Mouse (Mus musculus): ENCODE measurements around the gene Tspan4. TPM values are rescaled to one million over a fixed set of nuclear protein-coding genes. Genes with fewer than 3 reads are reported as not detected.
A peak's percentile ranks its signal among the peaks of the same experiment; 100 is the strongest.

Gene Tspan4
- polyA plus RNA-seq, 1 experiment from 2014 or later, result 76.7 TPM

DNA sequence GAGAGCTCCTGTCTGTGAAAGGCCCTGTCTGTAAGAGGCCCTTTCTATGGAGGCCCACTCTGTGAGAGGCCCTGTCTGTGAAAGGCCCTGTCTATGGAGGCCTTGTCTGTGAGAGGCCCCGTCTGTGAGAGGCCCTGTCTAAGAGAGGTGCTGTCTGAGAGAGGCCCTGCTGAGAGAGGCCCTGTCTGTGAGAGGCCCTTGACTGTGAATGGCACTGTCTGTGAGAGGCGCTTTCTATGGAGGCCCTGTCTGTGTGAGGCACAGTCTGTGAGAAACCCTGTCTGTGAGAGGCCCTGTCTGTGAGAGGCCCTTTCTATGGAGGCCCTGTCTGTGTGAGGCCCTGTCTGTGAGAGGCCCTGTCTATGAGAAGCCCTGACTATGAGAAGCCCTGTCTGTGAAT, 31.2 kb downstream of the Tspan4 start:
- Histone ChIP-seq H3K9me3 (ENCODE audit: control insufficient read depth, low read depth, low read length) (no peaks in the 10 kb centered on the region), H3K4me3 (ENCODE audit: low read depth, low read length) (no peak overlapping the region), H3K36me3 (ENCODE audit: control insufficient read depth, insufficient read depth, low read length) (no peaks in the 10 kb centered on the region; the same call in 1 of the 2 replicates), H3K9ac (replicated peaks; ENCODE audit: low read depth, low read length) (no peak overlapping the region), H3K4me2 (replicated peaks; ENCODE audit: low read depth, low read length) (no peak overlapping the region), H3K27me3 (ENCODE audit: control insufficient read depth, insufficient read depth, low read length) (no peaks in the 10 kb centered on the region), H3K27ac (ENCODE audit: low read length) (no peak overlapping the region), H3K4me1 (ENCODE audit: control insufficient read depth, insufficient read depth, low read length) (no peaks in the 10 kb centered on the region)
- no peak for ATAC-seq (ENCODE audit: insufficient number of reproducible peaks, insufficient read depth, low FRiP score, low read depth)
- WGBS, result 69% methylated on average over 2 of the region's 2 CpGs

DNA sequence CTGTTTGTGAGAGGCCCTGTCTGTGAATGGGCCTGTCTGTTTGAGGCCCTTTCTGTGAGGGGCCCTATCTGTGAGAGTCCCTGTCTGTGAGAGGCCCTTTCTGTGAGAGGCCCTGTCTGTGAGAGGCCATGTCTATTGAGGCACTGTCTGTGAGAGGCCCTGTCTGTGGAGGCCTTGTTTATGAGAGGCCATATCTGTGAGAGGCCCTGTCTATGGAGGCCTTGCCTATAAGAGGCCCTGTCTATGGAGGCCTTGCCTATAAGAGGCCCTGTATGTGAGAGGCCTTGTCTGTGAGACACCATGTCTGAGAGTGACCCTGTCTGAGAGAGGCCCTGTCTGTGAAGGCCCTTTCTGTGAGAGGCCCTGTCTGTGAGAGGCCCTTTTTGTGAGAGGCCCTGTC, 33.1 kb downstream of the Tspan4 start:
- Histone ChIP-seq H3K4me3 (ENCODE audit: low read depth, low read length) (no peak overlapping the region), H3K27me3 (ENCODE audit: control insufficient read depth, insufficient read depth, low read length) (no peaks in the 10 kb centered on the region), H3K4me1 (ENCODE audit: control insufficient read depth, insufficient read depth, low read length) (no peaks in the 10 kb centered on the region), H3K4me2 (replicated peaks; ENCODE audit: low read depth, low read length) (no peak overlapping the region), H3K36me3 (ENCODE audit: control insufficient read depth, insufficient read depth, low read length) (no peaks in the 10 kb centered on the region; the same call in 1 of the 2 replicates), H3K27ac (ENCODE audit: low read length) (no peak overlapping the region), H3K9me3 (ENCODE audit: control insufficient read depth, low read depth, low read length) (no peaks in the 10 kb centered on the region), H3K9ac (replicated peaks; ENCODE audit: low read depth, low read length) (no peak overlapping the region)
- ATAC-seq (ENCODE audit: insufficient number of reproducible peaks, insufficient read depth, low FRiP score, low read depth), result 0 out of 2 replicates have a peak, but pooled peaks have one; percentile 37

DNA sequence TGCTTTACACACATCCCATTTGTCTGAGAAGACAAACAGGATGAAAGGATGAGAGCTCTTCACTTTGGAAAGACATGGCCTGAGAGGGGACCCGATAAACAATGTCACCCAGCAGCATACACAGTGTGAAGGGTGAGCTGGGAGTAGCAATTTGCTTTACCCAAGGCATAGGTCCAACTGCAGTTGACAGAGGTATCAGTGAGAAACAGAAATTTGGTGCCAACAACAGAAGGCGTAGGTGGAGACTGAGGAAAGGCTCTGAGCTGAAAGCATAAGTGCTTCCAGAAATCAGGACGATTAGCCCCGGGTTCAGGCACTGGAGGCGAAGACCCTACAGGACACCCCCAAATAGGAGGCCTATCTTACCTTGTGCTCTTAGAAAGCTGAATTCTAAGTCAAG, 35.2 kb downstream of the Tspan4 start:
- Histone ChIP-seq H3K27me3 (ENCODE audit: control insufficient read depth, insufficient read depth, low read length) (no peaks in the 10 kb centered on the region), H3K27ac (ENCODE audit: low read length) (no peak overlapping the region), H3K4me1 (ENCODE audit: control insufficient read depth, insufficient read depth, low read length) (no peaks in the 10 kb centered on the region), H3K4me3 (ENCODE audit: low read depth, low read length) (no peak overlapping the region), H3K9me3 (ENCODE audit: control insufficient read depth, low read depth, low read length) (no peaks in the 10 kb centered on the region), H3K36me3 (ENCODE audit: control insufficient read depth, insufficient read depth, low read length) (no peaks in the 10 kb centered on the region; the same call in 1 of the 2 replicates), H3K9ac (replicated peaks; ENCODE audit: low read depth, low read length) (no peak overlapping the region), H3K4me2 (replicated peaks; ENCODE audit: low read depth, low read length) (no peak overlapping the region)
- WGBS, result 88% methylated on average over 5 of the region's 5 CpGs
- no peak for ATAC-seq (ENCODE audit: insufficient number of reproducible peaks, insufficient read depth, low FRiP score, low read depth)

DNA sequence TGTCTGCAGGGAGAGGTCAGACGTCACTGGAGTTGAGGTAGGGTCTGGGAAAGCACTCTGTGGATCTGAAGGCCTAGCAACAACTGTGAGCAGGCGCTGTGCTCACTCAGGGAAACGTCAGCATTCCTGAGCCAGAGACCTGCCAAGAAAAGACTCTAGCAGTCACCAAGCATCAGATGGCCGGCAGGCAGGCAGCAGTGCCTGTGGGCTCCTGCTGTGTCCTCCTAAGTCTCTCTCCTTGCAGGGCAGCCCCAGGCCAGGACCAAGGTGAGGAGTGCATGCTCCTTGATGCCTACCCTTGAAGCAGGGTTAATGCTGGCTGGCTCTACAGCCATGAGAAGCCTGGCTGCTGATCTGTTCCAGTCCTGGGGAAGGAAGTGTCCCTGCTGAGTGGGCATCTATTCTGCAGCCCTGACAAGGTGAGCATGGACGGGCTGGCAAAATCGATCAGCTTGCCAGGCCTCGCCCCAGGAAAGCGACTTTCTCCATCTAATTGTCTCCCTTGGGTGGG, 35.7 kb downstream of the Tspan4 start:
- Histone ChIP-seq H3K27ac (ENCODE audit: low read length) (no peak overlapping the region), H3K9me3 (ENCODE audit: control insufficient read depth, low read depth, low read length) (no peaks in the 10 kb centered on the region), H3K4me2 (replicated peaks; ENCODE audit: low read depth, low read length) (no peak overlapping the region), H3K36me3 (ENCODE audit: control insufficient read depth, insufficient read depth, low read length) (no peaks in the 10 kb centered on the region; the same call in 1 of the 2 replicates), H3K4me3 (ENCODE audit: low read depth, low read length) (no peak overlapping the region), H3K9ac (replicated peaks; ENCODE audit: low read depth, low read length) (no peak overlapping the region), H3K4me1 (ENCODE audit: control insufficient read depth, insufficient read depth, low read length) (no peaks in the 10 kb centered on the region), H3K27me3 (ENCODE audit: control insufficient read depth, insufficient read depth, low read length) (no peaks in the 10 kb centered on the region)
- 76% methylated on average over 8 of the region's 8 CpGs for WGBS
- ATAC-seq (ENCODE audit: insufficient number of reproducible peaks, insufficient read depth, low FRiP score, low read depth), result no peak

DNA sequence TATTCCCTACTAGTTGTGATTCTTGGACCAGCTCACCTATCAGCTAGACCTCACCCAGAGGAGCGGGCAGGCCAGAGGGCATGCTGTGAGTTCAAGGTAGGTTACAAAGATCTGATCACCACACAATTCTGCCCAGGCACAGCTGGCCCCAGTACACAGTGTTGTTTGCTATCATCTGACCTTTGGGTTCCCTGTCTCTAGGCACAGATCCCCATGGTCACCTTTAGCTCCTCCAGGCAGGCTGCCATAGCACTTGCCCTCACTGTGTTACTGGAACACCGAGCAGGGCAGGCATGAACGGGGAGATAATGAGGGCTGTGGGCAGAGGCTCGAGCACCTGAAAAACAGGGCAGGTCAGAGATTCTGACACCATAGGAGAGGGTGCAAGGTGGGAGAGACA, 42.6 kb downstream of the Tspan4 start:
- Histone ChIP-seq H3K4me1 (ENCODE audit: control insufficient read depth, insufficient read depth, low read length) (no peaks in the 10 kb centered on the region), H3K4me2 (replicated peaks; ENCODE audit: low read depth, low read length) (no peak overlapping the region), H3K27ac (ENCODE audit: low read length) (no peak overlapping the region), H3K36me3 (ENCODE audit: control insufficient read depth, insufficient read depth, low read length) (peaks cover 3% of the 10 kb centered on the region; the same call in 1 of the 2 replicates), H3K9me3 (ENCODE audit: control insufficient read depth, low read depth, low read length) (no peaks in the 10 kb centered on the region), H3K9ac (replicated peaks; ENCODE audit: low read depth, low read length) (no peak overlapping the region), H3K27me3 (ENCODE audit: control insufficient read depth, insufficient read depth, low read length) (no peaks in the 10 kb centered on the region), H3K4me3 (ENCODE audit: low read depth, low read length) (no peak overlapping the region)
- WGBS, result 82% methylated on average over 4 of the region's 4 CpGs
- ATAC-seq (ENCODE audit: insufficient number of reproducible peaks, insufficient read depth, low FRiP score, low read depth), result no peak

DNA sequence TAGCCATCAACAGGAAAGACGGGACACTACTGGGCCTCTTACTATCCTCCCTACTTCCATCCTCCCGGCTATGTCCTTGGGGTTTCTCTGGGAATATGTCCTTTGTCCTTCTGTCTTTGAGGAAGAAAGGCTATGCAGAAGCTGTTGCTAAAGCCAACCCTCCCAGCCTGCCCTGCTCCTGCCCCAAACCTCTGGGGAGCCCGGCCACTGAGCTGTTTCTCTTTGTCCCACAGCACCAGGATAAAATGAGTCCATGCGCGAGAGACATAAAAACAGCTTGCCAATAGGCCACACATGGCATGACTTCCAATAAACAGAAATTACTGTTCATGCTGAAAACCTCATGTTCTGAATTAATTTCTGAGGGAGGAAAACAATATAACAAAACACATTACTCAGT, 43.3 kb downstream of the Tspan4 start:
- Histone ChIP-seq H3K36me3 (ENCODE audit: control insufficient read depth, insufficient read depth, low read length) (peaks cover 3% of the 10 kb centered on the region; the same call in 1 of the 2 replicates), H3K27me3 (ENCODE audit: control insufficient read depth, insufficient read depth, low read length) (no peaks in the 10 kb centered on the region), H3K4me2 (replicated peaks; ENCODE audit: low read depth, low read length) (no peak overlapping the region), H3K9ac (replicated peaks; ENCODE audit: low read depth, low read length) (no peak overlapping the region), H3K9me3 (ENCODE audit: control insufficient read depth, low read depth, low read length) (no peaks in the 10 kb centered on the region), H3K27ac (ENCODE audit: low read length) (no peak overlapping the region), H3K4me1 (ENCODE audit: control insufficient read depth, insufficient read depth, low read length) (no peaks in the 10 kb centered on the region), H3K4me3 (ENCODE audit: low read depth, low read length) (no peak overlapping the region)
- no peak for ATAC-seq (ENCODE audit: insufficient number of reproducible peaks, insufficient read depth, low FRiP score, low read depth)
- 90% methylated on average over 5 of the region's 5 CpGs for WGBS

DNA sequence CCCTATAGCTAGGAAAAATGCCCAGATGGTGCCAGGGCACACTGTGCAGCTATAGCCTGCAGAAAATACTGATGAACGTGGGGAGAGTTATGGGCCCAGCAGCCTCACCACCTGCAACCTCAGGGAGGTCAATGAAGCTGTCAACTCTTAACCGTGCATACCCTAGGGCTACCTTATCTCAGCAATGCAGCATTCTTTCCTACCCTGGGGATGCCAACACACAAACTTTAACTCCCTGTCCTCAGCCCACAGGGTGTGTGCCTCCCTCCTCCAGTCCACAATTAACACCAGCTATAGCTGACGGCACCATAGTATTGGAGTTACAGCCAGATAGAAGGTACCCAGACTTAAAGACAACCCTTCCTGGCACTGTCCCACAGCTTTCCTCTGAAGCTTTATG, 43.9 kb downstream of the Tspan4 start:
- Histone ChIP-seq H3K4me2 (replicated peaks; ENCODE audit: low read depth, low read length) (no peak overlapping the region), H3K9ac (replicated peaks; ENCODE audit: low read depth, low read length) (no peak overlapping the region), H3K9me3 (ENCODE audit: control insufficient read depth, low read depth, low read length) (no peaks in the 10 kb centered on the region), H3K27ac (ENCODE audit: low read length) (no peak overlapping the region), H3K4me3 (ENCODE audit: low read depth, low read length) (no peak overlapping the region), H3K4me1 (ENCODE audit: control insufficient read depth, insufficient read depth, low read length) (no peaks in the 10 kb centered on the region), H3K36me3 (ENCODE audit: control insufficient read depth, insufficient read depth, low read length) (peaks cover 3% of the 10 kb centered on the region; the same call in 1 of the 2 replicates), H3K27me3 (ENCODE audit: control insufficient read depth, insufficient read depth, low read length) (no peaks in the 10 kb centered on the region)
- no peak for ATAC-seq (ENCODE audit: insufficient number of reproducible peaks, insufficient read depth, low FRiP score, low read depth)
- 75% methylated on average over 3 of the region's 3 CpGs for WGBS

DNA sequence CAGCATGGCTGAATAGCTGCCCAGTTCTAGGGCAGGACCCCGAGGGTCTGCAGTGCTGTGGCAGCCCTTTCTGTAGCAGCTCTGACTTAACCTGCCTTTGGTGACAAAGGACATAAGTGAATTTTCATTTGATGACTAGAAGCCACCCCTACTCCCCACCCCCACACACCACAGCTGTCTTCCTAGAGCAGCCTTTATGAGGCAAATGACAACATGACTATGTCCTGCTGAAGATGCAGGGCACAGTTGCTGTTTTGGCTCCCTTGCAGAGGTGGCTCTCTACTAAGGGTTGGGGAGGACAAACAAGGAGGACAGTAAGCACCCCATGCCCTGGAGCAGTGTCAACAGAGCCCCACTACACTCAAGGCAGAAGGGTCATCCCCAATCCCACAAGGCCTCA, 44.8 kb downstream of the Tspan4 start:
- H3K4me3 ChIP-seq (ENCODE audit: low read depth, low read length), result no peak overlapping the region
- 75% methylated on average over 1 of the region's 1 CpGs for WGBS
- H3K4me2 ChIP-seq (replicated peaks; ENCODE audit: low read depth, low read length), result no peak overlapping the region
- no peak overlapping the region for H3K9ac ChIP-seq (replicated peaks; ENCODE audit: low read depth, low read length)
- peaks cover 3% of the 10 kb centered on the region; the same call in 1 of the 2 replicates for H3K36me3 ChIP-seq (ENCODE audit: control insufficient read depth, insufficient read depth, low read length)
- H3K4me1 ChIP-seq (ENCODE audit: control insufficient read depth, insufficient read depth, low read length), result no peaks in the 10 kb centered on the region
- ATAC-seq (ENCODE audit: insufficient number of reproducible peaks, insufficient read depth, low FRiP score, low read depth), result no peak
- H3K9me3 ChIP-seq (ENCODE audit: control insufficient read depth, low read depth, low read length), result no peaks in the 10 kb centered on the region
- H3K27ac ChIP-seq (ENCODE audit: low read length), result no peak overlapping the region
- no peaks in the 10 kb centered on the region for H3K27me3 ChIP-seq (ENCODE audit: control insufficient read depth, insufficient read depth, low read length)

DNA sequence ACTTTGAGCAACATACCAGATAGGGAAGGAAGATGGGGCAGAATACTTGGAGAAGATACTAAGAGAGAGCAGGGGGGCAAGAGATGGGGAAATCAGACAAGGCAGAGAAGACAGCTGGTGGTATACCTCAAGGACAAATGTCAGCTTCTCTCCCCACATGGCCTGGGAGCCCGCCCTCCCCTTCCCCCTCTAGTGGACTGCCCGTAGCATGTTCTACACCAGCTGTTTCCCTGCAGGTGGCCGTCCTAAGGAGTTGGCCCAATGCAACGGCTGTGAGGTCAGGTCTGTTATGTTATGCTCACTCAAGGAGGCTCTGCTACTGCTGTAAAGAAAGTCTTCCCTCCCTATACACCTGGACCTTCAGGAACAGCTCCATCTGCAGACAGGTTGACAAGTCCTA, 48.0 kb downstream of the Tspan4 start:
- no peaks in the 10 kb centered on the region for H3K27me3 ChIP-seq (ENCODE audit: control insufficient read depth, insufficient read depth, low read length)
- no peak overlapping the region for H3K27ac ChIP-seq (ENCODE audit: low read length)
- H3K4me2 ChIP-seq (replicated peaks; ENCODE audit: low read depth, low read length), result no peak overlapping the region
- no peak overlapping the region for H3K4me3 ChIP-seq (ENCODE audit: low read depth, low read length)
- H3K36me3 ChIP-seq (ENCODE audit: control insufficient read depth, insufficient read depth, low read length), result peaks cover 2% of the 10 kb centered on the region; the same call in 1 of the 2 replicates
- no peak overlapping the region for H3K9ac ChIP-seq (replicated peaks; ENCODE audit: low read depth, low read length)
- 51% methylated on average over 4 of the region's 4 CpGs for WGBS
- H3K9me3 ChIP-seq (ENCODE audit: control insufficient read depth, low read depth, low read length), result no peaks in the 10 kb centered on the region
- H3K4me1 ChIP-seq (ENCODE audit: control insufficient read depth, insufficient read depth, low read length), result no peaks in the 10 kb centered on the region
- no peak for ATAC-seq (ENCODE audit: insufficient number of reproducible peaks, insufficient read depth, low FRiP score, low read depth)
